Mouse (Mus musculus): ENCODE measurements around the gene Arid3c.

The Arid3c gene

DNA sequence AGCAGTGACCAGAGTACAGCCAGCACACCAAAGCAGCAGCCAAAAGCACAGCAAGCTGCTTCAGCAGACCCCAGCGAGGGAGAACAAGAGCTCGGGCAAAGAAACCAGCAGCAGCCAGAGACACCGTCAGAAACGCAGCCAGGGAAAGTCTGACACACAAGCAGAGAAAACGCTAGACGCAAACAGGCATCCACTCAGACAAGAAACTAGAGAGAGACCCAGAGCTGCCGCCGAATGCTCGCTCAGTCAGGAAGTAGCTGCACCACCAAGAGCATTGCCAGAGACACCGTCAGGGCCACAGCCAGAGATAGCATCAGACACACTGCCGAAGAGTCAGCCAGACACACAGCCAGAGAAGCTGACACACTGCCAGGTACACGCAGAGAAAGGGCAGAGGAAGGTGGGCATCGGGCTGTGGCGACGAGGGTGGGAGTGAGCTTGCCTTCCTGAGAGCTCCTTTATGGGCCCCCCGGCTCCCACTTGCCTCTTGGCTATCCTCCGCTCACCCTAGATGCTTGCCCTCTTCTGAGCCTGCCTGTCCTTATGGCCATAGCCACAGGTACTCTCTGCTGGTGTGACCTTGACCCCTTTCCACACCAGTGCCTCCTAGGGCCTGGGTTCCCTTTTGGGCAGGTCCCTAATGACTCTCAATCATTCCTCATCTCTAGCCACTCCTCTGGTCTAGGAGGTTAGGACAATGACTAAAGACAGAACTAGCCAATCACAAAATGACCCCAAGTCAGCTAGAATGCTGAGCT, 54.5 kb downstream of the Arid3c start:
- DNase-seq = no peak
